Mouse (Mus musculus): ENCODE measurements around the gene Ttll6. TPM values are rescaled to one million over a fixed set of nuclear protein-coding genes. Genes with fewer than 3 reads are reported as not detected.

The Ttll6 gene
- total RNA-seq, 2 experiments from 2014 or later = not detected

- no peak for DNase-seq
These were observed 62.2 kb downstream of the Ttll6 start for GRCm38 (mm10) chr11:96195769-96196280.

GRCm38 (mm10) chr11:96198642-96199041 is 65.1 kb downstream of the Ttll6 start:
- DNase-seq = peak; percentile 58

- no peak for DNase-seq
These were observed 65.8 kb downstream of the Ttll6 start for GRCm38 (mm10) chr11:96199181-96200086.

GRCm38 (mm10) chr11:96200183-96200655 is 66.6 kb downstream of the Ttll6 start:
- no peak for DNase-seq

- DNase-seq = no peak
These were observed 68.2 kb downstream of the Ttll6 start for GRCm38 (mm10) chr11:96201741-96202140.

GRCm38 (mm10) chr11:96202401-96203081 is 69.0 kb downstream of the Ttll6 start:
- no peak for DNase-seq

- DNase-seq = peak; percentile 22
These were observed 69.7 kb downstream of the Ttll6 start for GRCm38 (mm10) chr11:96203182-96203788.

- peak; percentile 20 for DNase-seq
These were observed 70.2 kb downstream of the Ttll6 start for GRCm38 (mm10) chr11:96203789-96204186.

GRCm38 (mm10) chr11:96204351-96204750 is 70.8 kb downstream of the Ttll6 start:
- DNase-seq = no peak

GRCm38 (mm10) chr11:96205426-96206131 is 72.0 kb downstream of the Ttll6 start:
- DNase-seq = no peak

Other genes with a start within 250 kb of the Ttll6 start
- not detected for gene B4galnt2, start 218.9 kb upstream of the Ttll6 start, total RNA-seq (2021)
- gene Igf2bp1, start 127.8 kb upstream of the Ttll6 start, total RNA-seq (2021) = 1 to 10 TPM; 4.3 to 6.4 TPM
- gene Gip, start 109.2 kb upstream of the Ttll6 start, total RNA-seq (2021) = not detected
- gene Snf8, start 98.9 kb upstream of the Ttll6 start, total RNA-seq (2021) = 10 to 100 TPM; 68.5 to 72.3 TPM
- 10 to 100 TPM; 41.7 to 44.6 TPM for gene Ube2z, start 68.4 kb upstream of the Ttll6 start, total RNA-seq (2021)
- gene Atp5g1, start 58.1 kb upstream of the Ttll6 start, total RNA-seq (2021) = 100 to 1,000 TPM; 267 to 394 TPM
- not detected for gene Calcoco2, start 21.8 kb upstream of the Ttll6 start, total RNA-seq (2021)
- gene Hoxb13, start 60.5 kb downstream of the Ttll6 start, total RNA-seq (2021) = under 1 TPM in 1 of 2 experiments, not detected in 1; 0.12 TPM
- 10 to 100 TPM; 55.7 to 73.6 TPM for gene Hoxb9, start 137.7 kb downstream of the Ttll6 start, total RNA-seq (2021)
- 10 to 100 TPM; 38.5 to 44.0 TPM for gene Hoxb8, start 148.1 kb downstream of the Ttll6 start, total RNA-seq (2021)
- gene Hoxb7, start 152.8 kb downstream of the Ttll6 start, total RNA-seq (2021) = 10 to 100 TPM; 27.3 to 27.7 TPM
- gene Hoxb6, start 158.7 kb downstream of the Ttll6 start, total RNA-seq (2021) = 10 to 100 TPM; 23.6 to 29.8 TPM
- 10 to 100 TPM; 12.1 to 17.1 TPM for gene Hoxb5, start 169.6 kb downstream of the Ttll6 start, total RNA-seq (2021)
- 10 to 100 TPM in 1 of 2 experiments, 1 to 10 TPM in 1; 8.4 to 15.9 TPM for gene Hoxb4, start 184.5 kb downstream of the Ttll6 start, total RNA-seq (2021)
- 10 to 100 TPM; 13.7 to 24.8 TPM for gene Hoxb3, start 189.5 kb downstream of the Ttll6 start, total RNA-seq (2021)
- 10 to 100 TPM; 16.3 to 16.7 TPM for gene Hoxb2, start 216.7 kb downstream of the Ttll6 start, total RNA-seq (2021)
- gene Hoxb1, start 232.0 kb downstream of the Ttll6 start, total RNA-seq (2021) = not detected